Mouse (Mus musculus) right cerebral cortex, postnatal 25 days (tissue): ENCODE data around the gene Pifo.

Experiments used
- DNase-seq: peaks from one replicate; pipeline ENCODE4 v3.0.0; 2022

The Pifo gene

DNA sequence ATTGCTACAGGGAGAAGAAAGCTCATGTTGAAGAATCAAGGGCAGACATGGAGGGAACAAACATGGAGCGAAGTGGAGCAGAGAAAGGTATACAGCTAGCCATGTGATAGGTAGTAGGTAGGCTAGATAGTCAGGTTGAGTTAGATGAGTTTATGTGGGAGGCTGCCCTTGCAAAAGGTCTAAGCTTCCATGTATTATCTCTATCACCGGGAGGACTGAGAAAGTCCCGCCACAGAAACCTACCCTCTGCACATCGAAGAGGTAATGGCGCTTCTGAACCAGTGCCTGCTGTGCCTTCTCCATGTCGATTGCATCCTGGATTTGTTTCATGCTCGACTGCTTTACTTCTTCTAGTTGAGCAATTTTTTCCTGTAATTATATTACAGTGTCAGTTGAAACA is 63.1 kb downstream of the Pifo start:
- no peak for DNase-seq
